Mouse (Mus musculus): ENCODE data around the gene Calhm6.

The Calhm6 gene

GRCm38 (mm10) chr10:34110863-34111465 lies 16.8 kb downstream of the Calhm6 start:
- DNase-seq (ENCODE audit: extremely low read depth, low read depth, low spot score) = no peak

GRCm38 (mm10) chr10:34096418-34096883 lies 31.3 kb downstream of the Calhm6 start, which contains the start of gene Calhm5:
TSS of gene Calhm5 (minus strand) at chr10:34096519.
- no peak for DNase-seq (ENCODE audit: extremely low read depth, low read depth, low spot score)

GRCm38 (mm10) chr10:34095964-34096363 lies 31.8 kb downstream of the Calhm6 start:
- no peak for DNase-seq (ENCODE audit: extremely low read depth, low read depth, low spot score)

GRCm38 (mm10) chr10:34095147-34095546 lies 32.6 kb downstream of the Calhm6 start:
- DNase-seq (ENCODE audit: extremely low read depth, low read depth, low spot score) = no peak

GRCm38 (mm10) chr10:34091888-34092287 lies 35.9 kb downstream of the Calhm6 start:
- DNase-seq (ENCODE audit: extremely low read depth, low read depth, low spot score) = no peak

GRCm38 (mm10) chr10:34090481-34090880 lies 37.3 kb downstream of the Calhm6 start:
- no peak for DNase-seq (ENCODE audit: extremely low read depth, low read depth, low spot score)

GRCm38 (mm10) chr10:34089517-34089916 lies 38.3 kb downstream of the Calhm6 start:
- DNase-seq (ENCODE audit: extremely low read depth, low read depth, low spot score) = no peak

- no peak for DNase-seq (ENCODE audit: extremely low read depth, low read depth, low spot score)
These were observed 39.3 kb downstream of the Calhm6 start for GRCm38 (mm10) chr10:34088515-34088914.

GRCm38 (mm10) chr10:34086514-34086913 lies 41.3 kb downstream of the Calhm6 start:
- DNase-seq (ENCODE audit: extremely low read depth, low read depth, low spot score) = no peak
